Mouse (Mus musculus) kidney, embryonic 14.5 days (tissue): ENCODE data around the gene Hmgcs2. TPM values are rescaled to one million over a fixed set of nuclear protein-coding genes. Genes with fewer than 3 reads are reported as not detected.

Experiments
- ATAC-seq: fragments of 200-750 bp; cut with Nextera tagmentation; 2 replicates; pipeline ENCODE4 v1.8.0; 2017; ENCODE audit warnings: moderate number of reproducible peaks, mild to moderate bottlenecking, moderate TSS enrichment, moderate library complexity; ENCODE audit not compliant: low FRiP score, low TSS enrichment
- H3K27ac ChIP-seq: fragments of 300-500 bp; sonication (generic); 2 replicates; pipeline ENCODE4 v1.5.1; 2014; ENCODE audit warnings: low read depth, mild to moderate bottlenecking, low read length, moderate library complexity, mixed read lengths
- H3K27me3 ChIP-seq: fragments of 300-500 bp; sonication (generic); 2 replicates; pipeline ENCODE4 v1.6.1; 2014; ENCODE audit warnings: mild to moderate bottlenecking, low read length; ENCODE audit not compliant: control insufficient read depth, insufficient read depth
- H3K36me3 ChIP-seq: fragments of 300-500 bp; sonication (generic); 2 replicates; pipeline ENCODE4 v1.6.1; 2014; ENCODE audit warnings: low read length, mixed read lengths; ENCODE audit not compliant: control insufficient read depth, insufficient read depth
- H3K4me1 ChIP-seq: fragments of 300-500 bp; sonication (generic); 2 replicates; pipeline ENCODE4 v1.6.1; 2014; ENCODE audit warnings: low read length, mixed read lengths; ENCODE audit not compliant: control insufficient read depth, insufficient read depth
- H3K4me2 ChIP-seq: fragments of 300-500 bp; sonication (generic); replicated peaks from 2 replicates; pipeline ENCODE4 v1.6.1; 2014; ENCODE audit warnings: low read depth, mild to moderate bottlenecking, low read length
- H3K4me3 ChIP-seq: fragments of 300-500 bp; sonication (generic); 2 replicates; pipeline ENCODE4 v1.5.1; 2014; ENCODE audit warnings: mild to moderate bottlenecking, low read length
- H3K9ac ChIP-seq: fragments of 300-500 bp; sonication (generic); 2 replicates; pipeline ENCODE4 v1.6.1; 2014; ENCODE audit warnings: low read depth, mild to moderate bottlenecking, low read length, moderate library complexity
- H3K9me3 ChIP-seq: fragments of 300-500 bp; sonication (generic); 2 replicates; pipeline ENCODE4 v1.6.1; 2016; ENCODE audit warnings: low read length; ENCODE audit not compliant: control insufficient read depth
- WGBS: fragments of 180-500 bp; shearing (Covaris S2); extraction: QIAGEN DNeasy Blood & Tissue Kit; methylation state at CpG from one replicate; pipeline ENCODE4 v1.1.7; 2014; 5-methylcytosine and 5-hydroxymethylcytosine counted together
- polyA plus RNA-seq: library from polyadenylated mRNA; unstranded; fragments of >200 nt; fragmentation: Nextera tagmentation; extraction: Ambion mirVana; gene quantifications from 2 replicates; pipeline ENCODE4 v1.2.1, GENCODE M21; 2014

Hmgcs2 gene
- polyA plus RNA-seq, 1 experiment from 2014 or later, result 6.4 TPM

- Histone ChIP-seq H3K4me2 (no peak overlapping the region), H3K4me1 (no peaks in the 10 kb centered on the region), H3K9me3 (no peaks in the 10 kb centered on the region), H3K4me3 (no peak overlapping the region), H3K27me3 (no peaks in the 10 kb centered on the region), H3K27ac (no peak overlapping the region), H3K9ac (no peak overlapping the region), H3K36me3 (no peaks in the 10 kb centered on the region)
- no peak for ATAC-seq
- WGBS, result 63% methylated on average over 7 of the region's 7 CpGs
Measured at GRCm38 (mm10) chr3:98246985-98247751, 33.1 kb upstream of the Hmgcs2 start.

- no peaks in the 10 kb centered on the region for H3K4me1 ChIP-seq
- no peaks in the 10 kb centered on the region for H3K27me3 ChIP-seq
- H3K36me3 ChIP-seq, result no peaks in the 10 kb centered on the region
- 70% methylated on average over 2 of the region's 2 CpGs for WGBS
- H3K9me3 ChIP-seq, result peaks cover 11% of the 10 kb centered on the region
- H3K4me2 ChIP-seq, result no peak overlapping the region
- H3K9ac ChIP-seq, result no peak overlapping the region
- H3K27ac ChIP-seq, result no peak overlapping the region
- no peak for ATAC-seq
- no peak overlapping the region for H3K4me3 ChIP-seq
Measured at GRCm38 (mm10) chr3:98249378-98249777, 30.9 kb upstream of the Hmgcs2 start.

- peaks cover 11% of the 10 kb centered on the region for H3K9me3 ChIP-seq
- H3K27ac ChIP-seq, result no peak overlapping the region
- 73% methylated on average over 11 of the region's 11 CpGs for WGBS
- no peaks in the 10 kb centered on the region for H3K27me3 ChIP-seq
- H3K4me3 ChIP-seq, result no peak overlapping the region
- no peak overlapping the region for H3K4me2 ChIP-seq
- no peak for ATAC-seq
- H3K4me1 ChIP-seq, result no peaks in the 10 kb centered on the region
- H3K36me3 ChIP-seq, result no peaks in the 10 kb centered on the region
- H3K9ac ChIP-seq, result no peak overlapping the region
Measured at GRCm38 (mm10) chr3:98249833-98250448, 30.3 kb upstream of the Hmgcs2 start.

GRCm38 (mm10) chr3:98254059-98254458 is 26.2 kb upstream of the Hmgcs2 start:
- Histone ChIP-seq H3K9me3 (peaks cover 11% of the 10 kb centered on the region), H3K9ac (no peak overlapping the region), H3K27me3 (no peaks in the 10 kb centered on the region), H3K4me2 (no peak overlapping the region), H3K27ac (no peak overlapping the region), H3K4me1 (no peaks in the 10 kb centered on the region), H3K36me3 (no peaks in the 10 kb centered on the region), H3K4me3 (no peak overlapping the region)
- 85% methylated on average over 3 of the region's 3 CpGs for WGBS
- no peak for ATAC-seq

- H3K4me2 ChIP-seq, result no peak overlapping the region
- H3K4me3 ChIP-seq, result no peak overlapping the region
- H3K9me3 ChIP-seq, result peaks cover 11% of the 10 kb centered on the region
- H3K9ac ChIP-seq, result no peak overlapping the region
- no peaks in the 10 kb centered on the region for H3K4me1 ChIP-seq
- H3K27me3 ChIP-seq, result no peaks in the 10 kb centered on the region
- H3K36me3 ChIP-seq, result no peaks in the 10 kb centered on the region
- WGBS, result 92% methylated on average over 8 of the region's 8 CpGs
- ATAC-seq, result no peak
- H3K27ac ChIP-seq, result no peak overlapping the region
Measured at GRCm38 (mm10) chr3:98254656-98255583, 25.3 kb upstream of the Hmgcs2 start.

GRCm38 (mm10) chr3:98258723-98259122 is 21.5 kb upstream of the Hmgcs2 start:
- H3K4me2 ChIP-seq, result no peak overlapping the region
- H3K36me3 ChIP-seq, result no peaks in the 10 kb centered on the region
- H3K4me3 ChIP-seq, result no peak overlapping the region
- no peak overlapping the region for H3K27ac ChIP-seq
- H3K27me3 ChIP-seq, result no peaks in the 10 kb centered on the region
- no peak for ATAC-seq
- 90% methylated on average over 4 of the region's 4 CpGs for WGBS
- H3K4me1 ChIP-seq, result no peaks in the 10 kb centered on the region
- H3K9ac ChIP-seq, result no peak overlapping the region
- H3K9me3 ChIP-seq, result no peaks in the 10 kb centered on the region

GRCm38 (mm10) chr3:98259271-98259751 is 20.9 kb upstream of the Hmgcs2 start:
- no peaks in the 10 kb centered on the region for H3K27me3 ChIP-seq
- no peak overlapping the region for H3K9ac ChIP-seq
- no peaks in the 10 kb centered on the region for H3K36me3 ChIP-seq
- no peak overlapping the region for H3K27ac ChIP-seq
- H3K4me2 ChIP-seq, result no peak overlapping the region
- WGBS, result 80% methylated on average over 5 of the region's 5 CpGs
- H3K4me1 ChIP-seq, result no peaks in the 10 kb centered on the region
- H3K4me3 ChIP-seq, result no peak overlapping the region
- ATAC-seq, result no peak
- no peaks in the 10 kb centered on the region for H3K9me3 ChIP-seq

GRCm38 (mm10) chr3:98260534-98260933 is 19.7 kb upstream of the Hmgcs2 start:
- H3K4me3 ChIP-seq, result no peak overlapping the region
- WGBS, result 82% methylated on average over 3 of the region's 3 CpGs
- H3K36me3 ChIP-seq, result no peaks in the 10 kb centered on the region
- H3K4me1 ChIP-seq, result no peaks in the 10 kb centered on the region
- no peak overlapping the region for H3K27ac ChIP-seq
- H3K9ac ChIP-seq, result no peak overlapping the region
- H3K4me2 ChIP-seq, result no peak overlapping the region
- ATAC-seq, result no peak
- no peaks in the 10 kb centered on the region for H3K9me3 ChIP-seq
- no peaks in the 10 kb centered on the region for H3K27me3 ChIP-seq
